Comparison of ENCODE assay signal across 8 mouse cellular contexts in the genomic region with DNA sequence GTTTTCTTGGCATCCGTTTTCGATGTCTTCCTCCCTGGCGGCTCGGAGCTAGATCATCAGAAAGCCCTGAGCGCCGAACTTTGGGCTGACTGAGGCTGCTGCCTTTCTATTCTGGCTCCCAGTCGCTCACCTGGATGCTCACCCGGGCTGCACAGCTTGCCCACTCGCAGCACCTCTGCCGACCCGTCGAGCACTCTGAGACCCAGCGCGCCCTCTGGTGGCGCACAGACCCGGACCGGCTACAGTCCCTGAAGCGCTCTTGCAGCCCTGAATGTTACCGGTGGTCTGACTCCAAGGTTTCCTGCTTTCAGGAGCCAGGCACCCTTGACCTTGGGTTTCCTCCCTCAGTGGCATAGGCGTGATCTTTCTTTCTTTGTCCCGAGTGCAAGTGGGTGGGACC. TPM values are rescaled to one million over a fixed set of nuclear protein-coding genes. Genes with fewer than 3 reads are reported as not detected.
A peak's percentile ranks its signal among the peaks of the same experiment; 100 is the strongest.
DNase-seq lines count a peak whose midpoint lies in the region; ATAC-seq and TF ChIP-seq lines count a peak whose summit lies in the region.

No protein-coding gene starts in this region.

- no peaks in the 10 kb centered on the region for H3K9me3 ChIP-seq in hindbrain, embryonic 16.5 days (ENCODE audit: control insufficient read depth, low read length)

- DNase-seq in Muller cell, postnatal 12 days (ENCODE audit: inconsistent ontology term), result peak; percentile 66
- DNase-seq in cerebellum, postnatal 10 days, result peak; percentile 92 to 93
- DNase-seq in gastrocnemius, adult 2 months, result peak; percentile 86
- DNase-seq in left cerebral cortex, adult 18-20 months (ENCODE audit: low spot score in 2 of 2), result peak; percentile 75 to 76
- DNase-seq in lung, postnatal 4 days, result peak; percentile 70 to 80
- peak; percentile 66 to 68 for DNase-seq in right cerebral cortex, adult 2 months (ENCODE audit: low spot score in 2 of 2)
- DNase-seq in urinary bladder, postnatal 10 days (ENCODE audit: low spot score), result peak; percentile 20

- H3K9ac ChIP-seq in hindbrain, embryonic 16.5 days (ENCODE audit: low read depth, low read length), result no peak overlapping the region

- H3K36me3 ChIP-seq in hindbrain, embryonic 16.5 days (ENCODE audit: control insufficient read depth, insufficient read depth, low read length), result no peaks in the 10 kb centered on the region

- peak overlapping the region; percentile 50 for H3K4me2 ChIP-seq in hindbrain, embryonic 16.5 days (ENCODE audit: low read length)

- intact Hi-C loops in gastrocnemius, adult 2 months (cut with DNase I), result loop anchor here (1.0 to 5.0 kb wide), 3 partner anchors 95 to 270 kb away; no protein-coding TSS in a partner anchor

- no peak overlapping the region for H3K27ac ChIP-seq in gastrocnemius, adult 2 months
- H3K27ac ChIP-seq in hindbrain, embryonic 16.5 days (ENCODE audit: low read depth, low read length), result no peak overlapping the region

- TF ChIP-seq CTCF in gastrocnemius, adult 2 months (IDR thresholded peaks at IDR 0.05), result peak; percentile 92

- peak overlapping the region; percentile 60 for H3K4me3 ChIP-seq in gastrocnemius, adult 2 months
- H3K4me3 ChIP-seq in hindbrain, embryonic 16.5 days (ENCODE audit: low read length), result peak overlapping the region; percentile 19; the same call in 1 of the 2 replicates

- 6% methylated on average over 21 of the region's 21 CpGs for WGBS in hindbrain, embryonic 16.5 days

- peaks cover 2% of the 10 kb centered on the region; the same call in 1 of the 2 replicates for H3K4me1 ChIP-seq in hindbrain, embryonic 16.5 days (ENCODE audit: control insufficient read depth, insufficient read depth, low read depth, low read length)

- H3K27me3 ChIP-seq in hindbrain, embryonic 16.5 days (replicated peaks; ENCODE audit: control insufficient read depth, insufficient read depth, low read length), result peaks cover 3% of the 10 kb centered on the region; the same call in 1 of the 2 replicates

- peak; percentile 63 for ATAC-seq in hindbrain, embryonic 16.5 days

RNA-seq across cellular contexts. Expression of gene Esrrb, which starts 41.8 kb away (rescaled TPM):
- 10 to 100 TPM in 1 of 2 experiments, 1 to 10 TPM in 1; 5.4 to 11.5 TPM for total RNA-seq in gastrocnemius, adult 2 months (2021)
- 5.2 and 7.0 TPM in 2 replicates for polyA plus RNA-seq in hindbrain, embryonic 16.5 days (2015; fragmentation: Nextera tagmentation; extraction: Ambion mirVana)
- total RNA-seq in left cerebral cortex, adult 18-20 months (2021), result 1 to 10 TPM; 1.3 to 2.1 TPM

Comparison
In these comparisons a context has a peak if more than half of its experiments do, and no peak if none do; other contexts are left out.
1. DNase-seq: peak in every context shown above with its lines; median percentile 92 in cerebellum, postnatal 10 days; 86 in gastrocnemius, adult 2 months; 76 in left cerebral cortex, adult 18-20 months; 75 in lung, postnatal 4 days; 67 in right cerebral cortex, adult 2 months; 66 in Muller cell, postnatal 12 days; 20 in urinary bladder, postnatal 10 days.